Mouse (Mus musculus): ENCODE results near the gene Rpl7a. TPM values are rescaled to one million over a fixed set of nuclear protein-coding genes. Genes with fewer than 3 reads are reported as not detected.

Gene Rpl7a
- polyA plus RNA-seq, 1 experiment from 2014 or later: 468 TPM

DNA sequence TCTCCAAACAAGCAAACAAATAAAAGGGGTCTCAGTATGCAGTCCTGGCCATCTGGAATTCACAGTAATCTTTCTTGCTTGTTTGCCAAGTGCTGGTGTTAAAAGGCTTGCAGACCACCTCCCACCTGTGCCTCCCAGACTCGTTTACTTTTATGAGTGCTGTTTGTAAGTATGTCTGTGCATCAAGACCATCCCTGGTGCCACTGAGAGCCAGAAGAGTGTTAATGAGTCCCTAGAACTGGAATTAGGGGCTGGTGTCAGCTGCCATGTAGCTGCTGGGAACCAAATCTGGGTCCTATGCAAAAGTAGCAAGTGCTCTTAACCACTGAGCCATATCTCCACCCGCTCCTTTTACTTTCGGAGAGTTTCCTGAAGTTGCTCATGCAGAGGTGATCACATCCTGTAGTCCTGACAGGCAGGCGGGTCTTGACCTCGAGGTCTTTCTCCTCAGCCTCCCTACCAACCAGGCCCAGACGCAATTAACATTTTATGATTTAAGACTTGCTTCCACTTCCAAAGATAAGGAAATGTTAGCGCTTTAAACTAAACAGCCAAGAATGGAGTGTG, 8.6 kb upstream of the Rpl7a start:
- peak overlapping the region; percentile 70; the same call in 1 of the 2 replicates for H3K27ac ChIP-seq (ENCODE audit: low read depth, low read length)
- 7% methylated on average over 7 of the region's 7 CpGs for WGBS (ENCODE audit: insufficient replicate concordance)
- no peak for ATAC-seq (replicated peaks; ENCODE audit: insufficient number of reproducible peaks, low FRiP score, low TSS enrichment)
- peak overlapping the region; percentile 89 for H3K9ac ChIP-seq (ENCODE audit: low read depth, low read length)
- no peaks in the 10 kb centered on the region for H3K9me3 ChIP-seq (replicated peaks; ENCODE audit: control insufficient read depth, low read length)
- H3K36me3 ChIP-seq (ENCODE audit: control insufficient read depth, insufficient read depth, low read length): peaks cover 23% of the 10 kb centered on the region
- peak overlapping the region; percentile 90 for H3K4me3 ChIP-seq (ENCODE audit: low read depth, low read length)
- H3K4me2 ChIP-seq: peak overlapping the region; percentile 86
- H3K27me3 ChIP-seq (ENCODE audit: control insufficient read depth, insufficient read depth, low read length): no peaks in the 10 kb centered on the region
- peaks cover 15% of the 10 kb centered on the region for H3K4me1 ChIP-seq (ENCODE audit: control insufficient read depth, insufficient read depth, low read length)

DNA sequence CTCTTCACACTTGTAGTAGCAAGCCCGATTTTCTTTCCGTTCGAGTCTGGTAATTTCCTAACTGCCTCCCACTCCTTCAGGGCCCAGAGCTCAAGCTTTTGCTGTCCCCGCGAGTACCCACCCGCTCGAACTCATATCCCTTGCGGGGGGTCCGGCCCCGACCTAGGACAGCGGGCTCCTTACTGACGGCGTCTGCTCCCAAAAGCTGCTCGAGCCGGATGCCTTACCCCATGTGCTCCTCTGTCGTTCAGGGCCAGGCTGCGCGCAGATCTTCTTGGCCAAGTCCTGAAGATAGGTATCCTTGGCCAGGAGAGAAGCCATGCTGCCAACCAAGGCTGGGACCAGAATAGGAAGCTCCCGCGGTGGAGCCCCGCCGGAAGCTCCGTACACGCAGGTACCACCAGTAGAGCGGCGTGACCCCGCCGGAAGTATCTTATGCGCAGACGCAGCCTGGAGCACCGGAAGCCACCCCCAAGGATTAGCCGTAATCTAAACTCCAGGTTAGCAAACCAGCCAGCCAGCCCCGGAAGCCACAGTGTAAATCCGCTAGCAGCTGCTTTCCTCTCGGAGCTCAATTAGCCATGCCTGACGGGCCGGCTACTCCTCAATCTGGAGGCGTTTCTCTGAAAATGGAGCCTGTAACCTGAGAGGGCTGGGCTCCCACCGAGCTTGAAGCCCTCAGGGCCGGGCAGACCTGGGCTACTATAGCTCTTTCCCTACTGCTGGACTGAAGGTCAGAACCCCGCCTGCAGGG, 7.9 kb upstream of the Rpl7a start, which contains the start of gene Surf6:
Gene Surf6, minus strand, starts transcription at position 413 of the 754 bp plus-strand sequence.
- peak within 1 kb of the TSS; percentile 70 for H3K27ac ChIP-seq (ENCODE audit: low read depth, low read length)
- no peaks in the 10 kb centered on the region for H3K27me3 ChIP-seq (ENCODE audit: control insufficient read depth, insufficient read depth, low read length)
- peak within 1 kb of the TSS; percentile 89 for H3K9ac ChIP-seq (ENCODE audit: low read depth, low read length)
- H3K4me1 ChIP-seq (ENCODE audit: control insufficient read depth, insufficient read depth, low read length): peaks cover 15% of the 10 kb centered on the region
- peaks cover 21% of the 10 kb centered on the region for H3K36me3 ChIP-seq (ENCODE audit: control insufficient read depth, insufficient read depth, low read length)
- H3K4me2 ChIP-seq: peak within 1 kb of the TSS; percentile 86
- under 1% methylated on average over 41 of the region's 41 CpGs for WGBS (ENCODE audit: insufficient replicate concordance)
- H3K4me3 ChIP-seq (ENCODE audit: low read depth, low read length): peak within 1 kb of the TSS; percentile 90
- ATAC-seq (replicated peaks; ENCODE audit: insufficient number of reproducible peaks, low FRiP score, low TSS enrichment): peak; percentile 86
- no peaks in the 10 kb centered on the region for H3K9me3 ChIP-seq (replicated peaks; ENCODE audit: control insufficient read depth, low read length)

DNA sequence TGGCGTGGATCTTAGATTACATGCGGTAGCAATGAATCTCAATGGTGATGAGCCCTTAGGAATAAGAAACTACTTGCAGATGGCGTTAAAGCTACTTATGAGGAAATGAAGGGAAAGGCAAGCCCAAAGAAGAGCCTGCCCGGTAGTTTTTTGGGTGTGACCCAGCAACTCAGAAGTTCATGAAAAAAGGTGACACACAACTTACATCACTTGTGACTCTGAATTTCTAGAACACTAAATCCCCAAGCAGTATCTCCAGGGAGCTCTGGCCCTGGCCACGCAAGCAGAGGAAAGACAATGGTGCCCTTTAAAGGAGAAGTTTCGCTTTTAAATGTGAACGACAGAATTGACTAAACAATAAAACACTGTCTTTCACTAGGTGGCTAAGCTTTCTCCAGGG, 7.3 kb upstream of the Rpl7a start:
- Histone ChIP-seq H3K9ac (ENCODE audit: low read depth, low read length) (peak overlapping the region; percentile 89), H3K4me2 (peak overlapping the region; percentile 86), H3K9me3 (replicated peaks; ENCODE audit: control insufficient read depth, low read length) (no peaks in the 10 kb centered on the region), H3K4me3 (ENCODE audit: low read depth, low read length) (peak overlapping the region; percentile 90), H3K27ac (ENCODE audit: low read depth, low read length) (peak overlapping the region; percentile 70), H3K27me3 (ENCODE audit: control insufficient read depth, insufficient read depth, low read length) (no peaks in the 10 kb centered on the region), H3K4me1 (ENCODE audit: control insufficient read depth, insufficient read depth, low read length) (peaks cover 15% of the 10 kb centered on the region), H3K36me3 (ENCODE audit: control insufficient read depth, insufficient read depth, low read length) (peaks cover 19% of the 10 kb centered on the region)
- WGBS (ENCODE audit: insufficient replicate concordance): 16% methylated on average over 7 of the region's 7 CpGs
- ATAC-seq (replicated peaks; ENCODE audit: insufficient number of reproducible peaks, low FRiP score, low TSS enrichment): no peak

DNA sequence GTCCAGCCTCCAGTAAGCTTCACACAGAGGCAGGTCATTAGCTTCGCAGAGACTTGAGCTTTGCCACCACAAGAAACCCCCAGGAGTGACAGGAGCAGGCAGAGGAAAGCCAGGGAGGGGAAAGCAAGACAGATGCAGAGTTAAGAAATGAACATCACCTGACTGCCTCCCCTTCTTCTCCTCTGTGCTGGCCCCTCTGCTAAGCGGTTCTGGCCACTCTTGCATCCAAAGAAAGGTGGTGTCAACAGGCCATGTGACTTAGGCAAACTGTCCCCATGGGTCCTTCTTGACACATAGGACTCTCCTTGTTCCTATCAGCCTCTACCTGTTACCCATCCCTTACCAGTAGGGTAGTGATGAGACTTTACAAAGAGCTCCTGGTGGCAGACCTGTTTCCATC, 4.6 kb upstream of the Rpl7a start:
- no peaks in the 10 kb centered on the region for H3K27me3 ChIP-seq (ENCODE audit: control insufficient read depth, insufficient read depth, low read length)
- H3K36me3 ChIP-seq (ENCODE audit: control insufficient read depth, insufficient read depth, low read length): peaks cover 10% of the 10 kb centered on the region; the same call in 1 of the 2 replicates
- WGBS (ENCODE audit: insufficient replicate concordance): 78% methylated on average over 2 of the region's 2 CpGs
- H3K4me3 ChIP-seq (ENCODE audit: low read depth, low read length): no peak overlapping the region
- no peak overlapping the region for H3K4me2 ChIP-seq
- no peak overlapping the region for H3K27ac ChIP-seq (ENCODE audit: low read depth, low read length)
- H3K4me1 ChIP-seq (ENCODE audit: control insufficient read depth, insufficient read depth, low read length): peaks cover 22% of the 10 kb centered on the region
- ATAC-seq (replicated peaks; ENCODE audit: insufficient number of reproducible peaks, low FRiP score, low TSS enrichment): no peak
- no peak overlapping the region for H3K9ac ChIP-seq (ENCODE audit: low read depth, low read length)
- H3K9me3 ChIP-seq (replicated peaks; ENCODE audit: control insufficient read depth, low read length): no peaks in the 10 kb centered on the region

DNA sequence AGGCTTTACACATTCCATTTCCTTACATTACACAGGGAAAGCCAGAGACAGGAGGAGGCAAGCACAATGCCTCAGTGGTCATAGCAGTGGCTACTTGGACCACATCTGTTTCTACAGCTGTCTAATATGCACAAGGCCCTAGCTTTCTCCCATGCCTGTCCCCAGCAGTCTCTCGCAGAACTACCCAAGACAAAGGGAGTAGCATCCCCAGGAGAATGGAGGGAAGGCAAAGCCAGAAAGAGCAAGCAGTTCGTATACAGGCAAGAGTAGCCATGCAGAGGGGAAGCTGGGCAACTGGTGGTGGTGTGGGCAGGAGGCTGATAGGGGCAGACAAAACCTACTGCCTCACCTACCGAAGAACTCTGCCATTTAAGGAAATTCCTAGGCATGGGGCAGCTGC, 4.1 kb upstream of the Rpl7a start:
- Histone ChIP-seq H3K27ac (ENCODE audit: low read depth, low read length) (no peak overlapping the region), H3K36me3 (ENCODE audit: control insufficient read depth, insufficient read depth, low read length) (peaks cover 10% of the 10 kb centered on the region; the same call in 1 of the 2 replicates), H3K4me1 (ENCODE audit: control insufficient read depth, insufficient read depth, low read length) (peaks cover 22% of the 10 kb centered on the region), H3K4me2 (no peak overlapping the region), H3K27me3 (ENCODE audit: control insufficient read depth, insufficient read depth, low read length) (no peaks in the 10 kb centered on the region), H3K9me3 (replicated peaks; ENCODE audit: control insufficient read depth, low read length) (no peaks in the 10 kb centered on the region), H3K9ac (ENCODE audit: low read depth, low read length) (no peak overlapping the region), H3K4me3 (ENCODE audit: low read depth, low read length) (no peak overlapping the region)
- 90% methylated on average over 3 of the region's 3 CpGs for WGBS (ENCODE audit: insufficient replicate concordance)
- no peak for ATAC-seq (replicated peaks; ENCODE audit: insufficient number of reproducible peaks, low FRiP score, low TSS enrichment)

DNA sequence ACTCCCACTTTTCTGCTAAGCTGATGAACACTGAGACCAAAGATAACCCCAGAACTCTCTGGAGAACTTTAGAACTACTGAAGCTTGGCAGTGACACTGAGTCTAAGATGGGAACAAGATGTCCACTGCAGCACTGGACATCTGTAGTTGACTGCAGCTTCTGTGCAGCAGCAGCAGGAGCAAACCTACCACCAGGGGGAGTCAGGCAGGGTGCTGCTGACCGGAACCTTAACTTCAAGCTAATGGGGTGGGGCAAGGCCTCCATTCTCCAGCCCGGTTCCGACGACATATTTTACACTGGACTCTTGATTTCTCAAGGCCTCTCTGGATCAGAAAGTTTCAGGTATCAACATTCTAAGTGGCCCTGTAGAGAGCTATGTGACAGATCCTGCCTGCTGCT, 3.5 kb upstream of the Rpl7a start:
- no peaks in the 10 kb centered on the region for H3K9me3 ChIP-seq (replicated peaks; ENCODE audit: control insufficient read depth, low read length)
- no peak for ATAC-seq (replicated peaks; ENCODE audit: insufficient number of reproducible peaks, low FRiP score, low TSS enrichment)
- no peak overlapping the region for H3K4me2 ChIP-seq
- peaks cover 13% of the 10 kb centered on the region for H3K36me3 ChIP-seq (ENCODE audit: control insufficient read depth, insufficient read depth, low read length)
- 70% methylated on average over 4 of the region's 4 CpGs for WGBS (ENCODE audit: insufficient replicate concordance)
- H3K4me3 ChIP-seq (ENCODE audit: low read depth, low read length): no peak overlapping the region
- no peak overlapping the region for H3K9ac ChIP-seq (ENCODE audit: low read depth, low read length)
- no peaks in the 10 kb centered on the region for H3K27me3 ChIP-seq (ENCODE audit: control insufficient read depth, insufficient read depth, low read length)
- H3K27ac ChIP-seq (ENCODE audit: low read depth, low read length): no peak overlapping the region
- peaks cover 21% of the 10 kb centered on the region for H3K4me1 ChIP-seq (ENCODE audit: control insufficient read depth, insufficient read depth, low read length)

DNA sequence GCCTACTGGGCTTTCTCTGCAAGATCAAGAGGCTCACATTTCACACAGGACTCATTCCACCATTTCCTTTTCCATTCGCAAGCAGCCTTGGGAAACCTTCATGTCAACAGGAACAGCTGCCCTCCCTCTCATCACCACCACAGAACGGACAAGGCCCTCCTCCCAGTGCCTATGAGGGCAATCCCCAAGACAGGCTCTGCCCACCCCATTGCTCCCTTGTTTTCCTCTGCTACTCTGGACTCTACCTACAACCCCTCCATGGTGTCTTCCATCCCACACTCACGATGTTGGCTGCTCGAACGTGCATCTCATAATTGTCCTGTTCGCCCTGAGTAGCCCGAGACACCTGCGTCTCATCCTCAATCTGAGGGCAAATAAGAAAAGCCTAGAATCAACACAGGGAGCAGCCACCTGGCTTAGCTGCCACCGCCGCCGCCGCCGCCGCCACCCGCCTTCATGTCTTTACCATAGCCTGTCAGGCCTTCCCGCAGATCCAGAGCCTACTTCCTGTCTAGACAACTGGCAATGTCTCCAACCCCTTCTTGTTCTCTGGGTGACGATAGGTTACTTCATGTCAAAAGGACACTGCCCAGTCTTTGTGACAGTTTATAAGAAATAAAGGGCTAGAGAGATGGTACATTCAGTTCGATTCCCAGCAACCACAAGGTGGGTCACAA, 1.7 kb upstream of the Rpl7a start:
- WGBS (ENCODE audit: insufficient replicate concordance): 82% methylated on average over 18 of the region's 18 CpGs
- H3K27ac ChIP-seq (ENCODE audit: low read depth, low read length): no peak overlapping the region
- no peaks in the 10 kb centered on the region for H3K27me3 ChIP-seq (ENCODE audit: control insufficient read depth, insufficient read depth, low read length)
- H3K36me3 ChIP-seq (ENCODE audit: control insufficient read depth, insufficient read depth, low read length): peaks cover 27% of the 10 kb centered on the region
- H3K4me3 ChIP-seq (ENCODE audit: low read depth, low read length): peak overlapping the region; percentile 93
- peaks cover 20% of the 10 kb centered on the region for H3K4me1 ChIP-seq (ENCODE audit: control insufficient read depth, insufficient read depth, low read length)
- H3K9ac ChIP-seq (ENCODE audit: low read depth, low read length): peak overlapping the region; percentile 30
- no peaks in the 10 kb centered on the region for H3K9me3 ChIP-seq (replicated peaks; ENCODE audit: control insufficient read depth, low read length)
- no peak for ATAC-seq (replicated peaks; ENCODE audit: insufficient number of reproducible peaks, low FRiP score, low TSS enrichment)
- peak overlapping the region; percentile 81 for H3K4me2 ChIP-seq

DNA sequence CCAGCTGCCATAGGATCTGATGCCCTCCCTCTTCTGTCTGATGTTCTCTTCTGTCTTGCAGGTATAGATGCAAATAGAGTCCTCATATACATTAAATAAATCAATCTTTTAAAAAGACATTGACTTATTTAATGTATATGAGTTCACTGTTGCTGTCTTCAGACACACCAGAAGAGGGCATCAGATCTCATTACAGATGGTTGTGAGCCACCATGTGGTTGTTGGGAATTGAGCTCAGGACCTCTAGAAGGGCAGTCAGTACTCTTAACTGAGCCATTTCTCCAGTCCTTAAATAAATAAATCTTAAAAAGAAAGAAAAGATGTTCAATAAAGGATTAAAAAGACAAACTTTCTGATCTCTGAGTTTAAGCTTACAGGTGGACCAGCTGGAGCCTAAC, 1.2 kb upstream of the Rpl7a start:
- Histone ChIP-seq H3K4me3 (ENCODE audit: low read depth, low read length) (peak overlapping the region; percentile 93), H3K27ac (ENCODE audit: low read depth, low read length) (no peak overlapping the region), H3K9me3 (replicated peaks; ENCODE audit: control insufficient read depth, low read length) (no peaks in the 10 kb centered on the region), H3K36me3 (ENCODE audit: control insufficient read depth, insufficient read depth, low read length) (peaks cover 32% of the 10 kb centered on the region), H3K27me3 (ENCODE audit: control insufficient read depth, insufficient read depth, low read length) (no peaks in the 10 kb centered on the region), H3K9ac (ENCODE audit: low read depth, low read length) (peak overlapping the region; percentile 85), H3K4me1 (ENCODE audit: control insufficient read depth, insufficient read depth, low read length) (peaks cover 17% of the 10 kb centered on the region), H3K4me2 (peak overlapping the region; percentile 81)
- no peak for ATAC-seq (replicated peaks; ENCODE audit: insufficient number of reproducible peaks, low FRiP score, low TSS enrichment)
